Mouse (Mus musculus) frontal cortex, adult 2 months (tissue): ENCODE measurements around the gene Fkbp10. TPM values are rescaled to one million over a fixed set of nuclear protein-coding genes. Genes with fewer than 3 reads are reported as not detected.

Source experiments
- DNase-seq, 2 experiments: peaks; one replicate each; pipeline ENCODE4 v3.0.0; 2022; ENCODE audit warnings: low spot score in 1 of 2; ENCODE audit errors: extremely low spot score in 1 of 2
- polyA plus RNA-seq: library from polyadenylated mRNA; depleted of rRNA; stranded (reverse); fragments of >200 nt; gene quantifications from 2 replicates; pipeline ENCODE4 v1.2.3, GENCODE M21; 2012

Fkbp10 gene
- polyA plus RNA-seq, 1 experiment, result 10.6 TPM

DNA sequence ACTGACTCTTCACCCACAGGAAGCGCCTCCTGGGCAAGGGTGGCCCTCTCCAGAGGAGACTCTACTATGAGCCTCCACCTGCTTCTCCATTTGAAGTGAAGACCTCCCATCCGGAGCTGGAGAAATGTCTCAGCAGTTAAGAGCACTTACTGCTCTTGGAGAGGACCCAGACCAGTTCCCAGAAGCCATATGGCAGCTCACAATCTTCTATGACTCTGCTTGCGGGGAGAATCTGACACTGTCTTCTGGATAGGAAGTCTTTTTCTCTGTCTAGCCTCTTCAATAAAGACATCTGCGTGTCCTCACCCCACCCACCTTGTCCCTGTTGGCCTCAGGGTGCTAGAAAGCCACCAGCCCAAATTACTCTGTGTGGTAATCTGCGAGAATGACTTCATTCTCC, 22.5 kb upstream of the Fkbp10 start:
- peak in 1 of 2 experiments; percentile 48 for DNase-seq

- DNase-seq, result peak in 1 of 2 experiments; percentile 55
Measured at GRCm38 (mm10) chr11:100393733-100394132, 21.8 kb upstream of the Fkbp10 start.

- no peak for DNase-seq
Measured at GRCm38 (mm10) chr11:100394353-100395074, 21.0 kb upstream of the Fkbp10 start.

DNA sequence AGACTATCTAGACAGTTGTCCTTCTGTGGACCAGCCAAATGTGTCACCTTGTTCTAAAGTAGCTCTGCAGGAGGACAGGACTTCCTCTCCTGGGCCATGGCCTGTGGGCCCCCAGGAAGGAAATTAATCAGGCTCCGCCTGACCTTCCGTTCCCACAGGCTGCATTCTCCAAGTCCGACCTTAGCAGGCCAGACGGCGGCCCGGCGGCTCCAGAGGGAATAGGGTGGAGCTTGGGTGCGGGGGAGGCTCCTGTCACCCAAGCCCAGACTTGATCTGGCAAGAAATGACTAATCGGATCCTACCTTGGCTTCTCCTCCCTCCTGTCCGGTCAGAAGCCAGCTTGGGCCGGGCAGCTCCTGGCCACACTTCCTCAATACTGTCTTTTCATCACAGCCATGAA, 20.3 kb upstream of the Fkbp10 start:
- no peak for DNase-seq

- DNase-seq, result peak in 1 of 2 experiments; percentile 48
Measured at GRCm38 (mm10) chr11:100395861-100396631, 19.5 kb upstream of the Fkbp10 start.

DNA sequence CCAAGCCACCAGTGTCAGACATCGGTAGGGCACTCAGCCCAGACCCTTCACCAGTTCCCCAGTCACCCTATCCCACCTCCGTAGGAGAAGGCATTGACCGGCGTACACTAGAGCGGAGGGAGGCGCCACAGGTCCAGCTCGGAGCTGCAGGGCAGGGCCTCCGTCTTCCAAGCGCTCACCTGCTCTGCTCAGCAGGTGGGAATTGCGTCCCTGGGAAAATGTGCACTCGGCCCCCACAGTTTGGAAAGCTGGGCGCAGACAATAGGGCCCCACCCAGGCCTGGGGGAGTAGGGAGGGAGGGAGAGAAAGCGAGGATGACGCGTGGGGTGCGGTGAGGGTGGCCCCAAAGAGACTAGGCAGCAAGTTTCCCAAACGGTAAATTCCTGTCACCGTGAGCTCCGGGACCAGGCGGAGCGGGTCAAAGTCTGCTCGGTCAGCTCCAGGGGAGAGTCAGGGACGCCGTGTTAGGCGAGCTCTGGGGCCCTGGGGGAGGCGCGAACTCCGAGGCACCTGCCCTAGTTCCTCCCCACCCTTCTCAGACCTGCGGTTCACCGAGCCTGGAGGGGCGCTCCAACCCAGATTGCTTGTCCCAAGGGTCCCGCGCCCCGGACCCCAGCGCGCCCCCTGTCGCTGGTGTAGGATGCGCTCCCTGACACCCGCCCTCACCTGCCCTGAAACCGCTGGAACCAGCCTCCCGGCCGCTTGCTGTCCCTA, 18.5 kb upstream of the Fkbp10 start:
- peak in 1 of 2 experiments; percentile 39 for DNase-seq

GRCm38 (mm10) chr11:100397600-100398389, 17.7 kb upstream of the Fkbp10 start, which contains the start of gene Jup:
Jup (minus strand) TSS chr11:100397763.
- DNase-seq, result peak; percentile 99

GRCm38 (mm10) chr11:100398517-100398916, 17.0 kb upstream of the Fkbp10 start:
- no peak for DNase-seq

- no peak for DNase-seq
Measured at GRCm38 (mm10) chr11:100399320-100399719, 16.2 kb upstream of the Fkbp10 start.

DNA sequence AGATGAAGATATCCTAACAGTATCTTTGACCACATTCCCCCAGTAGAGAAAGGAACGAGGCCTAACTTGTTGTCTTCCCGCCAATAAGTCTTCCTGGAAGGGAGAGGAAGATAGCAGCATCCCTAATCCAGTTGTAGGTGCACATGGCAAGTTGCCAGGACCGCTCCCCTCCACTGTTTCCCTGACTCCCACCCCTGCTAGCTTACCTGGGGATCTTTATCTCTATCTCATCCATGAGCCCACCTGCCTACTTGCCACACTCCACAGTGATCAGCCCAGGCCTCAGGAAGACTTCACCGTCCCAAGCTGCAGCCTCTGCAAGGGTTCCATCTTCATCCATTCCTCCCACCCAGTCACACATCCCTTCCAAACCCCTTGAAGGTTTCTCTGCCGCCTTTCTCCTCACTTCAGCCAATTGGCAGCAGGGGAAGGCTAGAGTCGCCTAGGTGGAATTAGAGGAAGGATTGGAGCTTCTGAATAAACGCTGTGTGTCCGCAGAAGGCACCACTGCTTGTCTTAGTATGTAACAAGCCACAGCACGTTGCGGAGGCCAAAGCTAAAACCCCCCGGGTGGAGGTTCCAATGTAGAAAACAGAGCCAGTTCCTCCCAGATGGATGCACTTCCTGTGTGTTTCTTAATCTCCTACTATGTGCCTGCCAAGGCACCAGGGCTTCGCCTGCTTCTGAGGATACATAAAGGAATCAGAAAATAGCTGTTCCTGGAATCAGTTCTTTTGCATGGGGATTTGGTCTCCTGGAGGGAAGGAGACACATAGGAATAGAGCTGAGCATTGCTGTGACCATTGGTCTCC, 15.6 kb upstream of the Fkbp10 start:
- DNase-seq, result no peak

GRCm38 (mm10) chr11:100400842-100401241, 14.7 kb upstream of the Fkbp10 start:
- no peak for DNase-seq

DNA sequence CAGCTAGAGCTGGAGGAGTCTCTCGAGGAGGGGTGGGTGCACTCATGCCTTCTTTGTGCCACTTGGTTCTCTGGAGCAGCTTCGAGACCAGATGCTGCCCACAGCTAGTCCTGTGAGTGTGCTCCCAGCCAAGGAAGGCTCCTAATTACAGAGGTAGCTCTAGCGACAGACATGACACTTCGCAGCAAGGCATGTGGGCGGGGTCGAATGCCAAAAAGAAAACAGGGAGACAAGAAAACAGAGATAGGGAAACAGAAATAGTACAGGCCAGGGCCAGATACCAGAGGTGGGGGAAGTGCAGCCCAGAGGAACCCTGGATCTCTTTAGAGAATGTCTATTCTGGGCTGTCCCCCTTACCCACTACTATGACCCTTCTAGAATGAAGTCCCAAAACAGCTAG, 13.3 kb upstream of the Fkbp10 start:
- DNase-seq, result no peak

GRCm38 (mm10) chr11:100402682-100403081, 12.8 kb upstream of the Fkbp10 start:
- no peak for DNase-seq

GRCm38 (mm10) chr11:100403445-100404134, 11.9 kb upstream of the Fkbp10 start:
- DNase-seq, result no peak

DNA sequence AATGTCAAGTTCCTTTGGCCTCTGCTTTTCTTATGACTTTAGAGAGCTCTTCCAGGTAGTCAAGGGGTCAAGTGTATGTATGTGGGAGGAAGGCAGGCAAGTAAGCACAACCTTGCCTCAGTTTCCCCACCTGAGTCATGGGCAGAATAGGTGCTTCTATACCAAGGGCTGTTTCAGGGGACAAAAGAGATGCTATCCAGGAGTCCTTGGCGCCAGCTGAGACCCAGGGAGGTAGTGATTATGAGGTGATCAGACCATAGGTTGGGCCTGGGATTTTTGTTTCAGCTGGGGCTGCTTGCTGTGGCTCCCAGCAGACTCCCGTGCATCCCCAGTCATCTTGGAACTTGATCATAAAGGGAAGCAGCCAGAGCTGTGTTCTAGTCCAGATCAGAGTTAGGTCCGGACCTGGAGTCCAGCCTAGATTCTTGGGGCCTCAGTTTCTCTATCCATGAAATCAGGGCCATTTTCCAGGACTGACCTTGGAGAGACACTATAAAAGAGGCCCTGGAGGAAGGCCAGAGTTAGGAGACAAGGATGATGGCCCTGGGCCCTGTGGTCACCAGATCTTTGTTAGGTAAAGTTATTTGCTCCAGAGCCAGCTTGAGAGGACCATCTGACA, 10.9 kb upstream of the Fkbp10 start:
- no peak for DNase-seq

- DNase-seq, result no peak
Measured at GRCm38 (mm10) chr11:100406273-100406672, 9.2 kb upstream of the Fkbp10 start.

DNA sequence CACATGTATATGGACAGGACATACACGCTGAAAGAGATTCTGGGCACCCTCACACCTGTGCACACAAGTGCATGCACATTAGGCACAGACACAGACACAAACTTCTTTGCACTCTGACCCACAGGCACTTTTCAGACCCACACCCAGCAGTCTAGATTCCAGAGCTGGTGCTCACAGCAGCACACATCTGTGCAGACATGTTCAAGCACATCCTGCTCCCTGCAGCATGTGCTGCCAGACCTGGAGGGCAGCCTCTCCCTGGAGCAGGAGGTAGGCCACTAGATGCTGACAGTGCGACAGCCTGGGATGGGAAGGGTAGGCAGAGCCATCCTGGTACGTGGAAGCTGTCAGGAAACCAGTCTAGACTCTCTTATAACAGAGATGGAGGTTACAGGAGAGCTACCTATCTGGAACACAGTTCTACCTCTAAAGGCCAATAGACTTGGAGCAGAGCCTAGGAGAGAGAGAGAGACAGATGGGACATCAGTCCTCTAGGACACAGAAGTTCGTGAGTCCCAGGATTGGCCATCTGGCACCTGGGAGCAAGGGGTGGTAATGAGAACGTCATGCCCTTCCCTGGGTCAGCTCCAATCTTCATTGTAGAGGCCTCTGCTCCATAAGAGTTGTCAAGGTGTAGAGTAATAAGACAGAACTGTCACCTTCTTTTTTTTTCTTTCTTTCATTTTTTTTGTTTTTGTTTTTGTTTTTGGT, 8.3 kb upstream of the Fkbp10 start:
- DNase-seq, result no peak
